Mouse (Mus musculus) cerebellum, adult 18-20 months (tissue): ENCODE data around the gene Ppp1r10.

Source experiments
- DNase-seq, 2 experiments: peaks; one replicate each; pipeline ENCODE4 v3.0.0; 2021

Gene Ppp1r10

DNA sequence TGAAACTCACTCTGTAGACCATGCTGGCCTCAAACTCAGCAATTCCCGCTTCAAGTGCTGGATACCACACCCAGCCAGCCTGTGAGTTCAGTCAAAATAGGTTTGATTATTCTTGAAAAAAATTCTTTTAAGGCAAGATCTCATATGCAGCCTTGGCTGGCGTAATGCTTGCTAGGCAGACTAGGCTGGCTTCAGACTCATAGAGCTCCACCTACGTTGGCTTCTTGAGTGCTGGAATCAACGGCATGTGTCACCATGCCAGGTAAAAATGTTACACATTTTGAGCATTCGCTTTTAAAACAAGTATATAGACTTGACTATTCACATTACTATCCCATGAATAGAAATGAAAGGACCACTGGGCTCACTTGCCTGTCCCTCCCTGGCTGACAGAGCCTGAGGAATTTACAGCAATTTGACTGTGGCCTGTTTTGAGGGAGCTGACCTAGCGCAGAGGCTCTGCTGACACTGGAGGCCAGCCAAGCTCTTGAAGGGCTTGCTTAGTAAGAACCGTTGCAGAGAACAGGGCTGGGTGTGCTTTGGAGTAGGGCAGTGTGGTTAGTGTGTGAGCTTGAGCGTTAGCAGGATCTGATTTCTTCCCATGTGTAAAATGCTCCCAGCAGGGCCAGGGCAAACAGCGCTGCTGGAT is 12.8 kb upstream of the Ppp1r10 start:
- no peak for DNase-seq

DNA sequence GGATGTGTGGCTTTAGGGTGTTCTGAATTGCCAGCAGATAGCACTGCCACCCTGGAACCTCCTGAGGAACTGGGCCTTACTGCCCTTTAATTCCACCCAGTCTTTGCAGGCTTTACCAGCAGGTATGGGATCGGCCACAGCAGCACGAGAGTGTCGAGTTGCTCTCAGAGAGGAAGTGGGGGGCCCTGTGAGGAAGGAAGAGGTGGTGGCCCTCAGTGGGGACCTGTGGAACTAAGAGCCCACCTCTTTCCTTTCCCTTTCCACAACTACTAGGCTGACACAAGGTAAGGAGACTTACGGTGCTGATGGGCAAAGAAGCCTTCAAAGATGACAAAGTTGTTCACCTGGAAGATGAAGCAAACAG is 12.3 kb upstream of the Ppp1r10 start:
- no peak for DNase-seq

DNA sequence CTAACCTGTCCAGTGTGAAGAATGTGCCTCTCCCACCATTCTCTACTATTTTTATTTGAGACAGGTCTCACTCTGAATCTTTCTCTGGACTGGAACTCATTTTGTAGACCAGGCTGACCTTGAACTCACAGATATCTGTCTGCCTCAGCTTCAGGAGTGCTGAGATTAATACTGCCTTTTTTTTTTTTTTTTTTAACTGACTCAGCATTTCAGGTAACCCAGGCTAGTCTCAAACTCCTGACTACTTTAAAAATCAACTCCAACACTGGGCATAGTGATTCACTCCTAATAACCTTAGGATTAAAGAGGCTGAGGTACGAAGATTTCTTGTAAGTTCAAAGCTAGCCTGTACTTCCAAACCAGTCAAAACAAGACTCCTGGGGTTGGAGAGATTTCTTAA is 10.6 kb upstream of the Ppp1r10 start:
- DNase-seq, result no peak

DNA sequence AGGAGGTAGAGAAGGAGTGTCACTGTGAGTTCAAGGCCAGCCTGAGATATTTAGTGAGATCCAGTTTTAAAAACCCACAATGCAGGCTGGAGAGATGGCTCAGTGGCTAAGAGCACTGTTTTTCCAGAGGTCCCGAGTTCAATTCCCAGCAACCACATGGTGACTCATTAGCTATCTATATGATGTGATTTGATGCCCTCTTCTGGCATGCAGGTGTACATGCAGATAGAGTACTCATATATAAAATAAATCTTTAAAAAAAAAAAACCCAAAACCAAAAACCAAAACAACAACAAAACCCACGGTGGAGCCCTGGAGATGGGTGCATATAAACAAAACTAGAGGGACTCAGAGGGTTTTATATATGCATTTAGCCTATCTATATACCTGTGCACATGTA is 8.6 kb upstream of the Ppp1r10 start:
- no peak for DNase-seq

DNA sequence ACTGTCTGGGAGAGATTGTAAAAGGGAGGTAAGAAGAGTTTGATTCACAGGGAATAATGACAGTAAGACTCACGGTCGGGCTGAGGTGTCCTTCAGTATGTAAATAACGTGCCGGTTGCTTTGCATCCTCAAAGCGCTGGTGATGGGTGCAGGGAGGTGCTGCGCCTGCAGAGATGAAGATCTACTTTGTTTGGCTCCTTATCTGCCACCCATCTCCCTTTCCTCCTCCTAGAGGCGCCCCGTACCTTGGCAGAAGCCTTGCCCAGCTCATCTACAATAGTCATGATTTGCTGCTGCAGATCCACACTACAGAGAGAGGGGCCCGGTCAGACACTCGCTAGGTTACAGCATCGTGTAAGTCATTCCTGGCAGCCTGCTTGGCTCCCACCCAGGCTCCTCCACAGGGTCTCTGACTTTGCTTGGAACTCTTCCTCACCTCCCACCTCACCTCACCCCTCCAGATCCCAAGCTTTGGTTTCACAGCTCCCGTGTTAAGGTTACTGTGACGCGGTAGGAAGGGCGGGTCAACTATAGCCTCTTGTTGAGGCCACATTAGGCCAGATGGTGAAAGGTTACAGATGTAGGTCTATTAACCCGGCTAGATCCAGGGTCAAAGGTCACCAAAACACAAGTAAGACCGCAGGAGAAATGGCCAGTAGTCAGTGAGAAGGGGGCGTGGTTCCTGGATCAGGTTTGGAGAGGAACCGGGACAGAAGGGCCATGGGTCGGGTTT is 6.9 kb upstream of the Ppp1r10 start:
- DNase-seq, result peak in 1 of 2 experiments; percentile 31

DNA sequence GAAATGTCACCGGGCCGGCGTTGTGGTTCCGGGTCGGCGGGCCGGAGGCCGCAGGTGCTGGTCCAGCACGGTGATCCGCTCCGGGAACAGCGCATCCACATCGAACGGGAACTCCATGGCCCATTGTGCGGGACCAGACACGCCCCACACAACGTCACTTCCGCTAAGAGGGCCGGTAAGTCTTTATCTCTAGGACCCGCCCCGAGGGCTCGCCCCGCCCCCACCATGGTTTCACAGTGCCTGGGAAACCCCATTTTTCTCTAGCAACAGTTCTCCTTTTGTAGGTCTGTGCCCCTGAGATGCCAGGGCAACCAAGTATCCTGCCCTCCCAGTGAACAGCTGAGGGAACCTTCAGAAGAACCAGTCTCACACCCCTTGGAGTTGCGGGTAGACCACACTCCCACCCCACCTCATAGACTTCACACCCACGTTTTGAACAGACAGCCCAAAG is 6.3 kb upstream of the Ppp1r10 start, which contains the start of gene Atat1:
Gene Atat1, minus strand, starts transcription at position 157 of the 451 bp plus-strand sequence.
- peak; percentile 84 to 90 for DNase-seq

DNA sequence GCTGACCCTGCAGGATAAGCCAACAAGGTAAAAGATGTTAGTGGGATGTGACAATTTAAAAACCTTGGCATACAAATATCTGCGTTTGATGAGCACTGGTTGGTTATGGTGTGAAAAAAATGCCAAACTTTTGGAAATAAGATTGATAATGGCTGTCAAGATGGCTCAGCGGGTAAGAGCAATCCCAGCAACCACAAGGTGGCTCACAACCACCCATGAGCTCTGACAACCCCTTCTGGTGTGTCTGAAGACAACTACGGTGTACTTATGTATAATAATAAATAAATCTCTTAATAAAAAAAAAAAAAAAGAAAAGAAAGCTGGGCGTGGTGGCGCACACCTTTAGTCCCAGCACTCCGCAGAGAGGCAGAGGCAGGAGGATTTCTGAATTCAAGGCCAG is 1.3 kb upstream of the Ppp1r10 start:
- DNase-seq, result no peak

DNA sequence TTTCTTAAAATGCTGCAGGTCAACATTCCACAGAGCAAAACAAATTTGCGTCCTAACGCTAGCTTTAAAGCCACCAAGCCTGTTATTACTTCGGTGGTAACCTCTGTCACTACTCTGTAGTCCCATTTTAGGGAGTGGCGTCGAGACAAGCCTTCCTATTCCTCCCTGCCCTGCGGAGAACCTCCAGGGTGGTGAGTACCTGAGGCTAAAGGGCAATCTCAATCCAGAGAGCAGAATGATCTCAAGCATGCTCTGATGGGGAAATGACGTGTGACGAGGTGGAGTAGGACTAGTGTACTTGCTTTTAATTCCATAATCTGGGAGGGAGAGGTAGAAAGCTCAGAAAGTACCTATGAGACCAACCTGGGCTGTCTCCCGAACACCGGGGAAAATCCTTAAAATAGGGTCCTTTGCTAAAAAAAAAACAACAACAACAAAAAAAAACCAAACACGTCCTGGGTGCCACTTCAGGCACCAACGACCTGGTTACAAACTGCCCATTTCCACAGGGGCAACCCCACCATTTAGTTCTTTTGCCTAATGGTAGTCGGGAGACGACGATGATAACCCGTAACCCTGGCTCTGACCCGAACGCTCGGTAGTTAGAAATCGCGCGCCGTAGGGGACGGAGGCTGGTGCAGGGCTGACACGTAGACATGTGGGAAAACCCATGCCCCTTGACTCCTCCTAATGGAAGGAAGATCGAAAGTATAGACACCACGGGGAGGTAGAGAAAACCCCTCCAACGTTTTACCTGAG is 517 bp upstream of the Ppp1r10 start:
- no peak for DNase-seq

DNA sequence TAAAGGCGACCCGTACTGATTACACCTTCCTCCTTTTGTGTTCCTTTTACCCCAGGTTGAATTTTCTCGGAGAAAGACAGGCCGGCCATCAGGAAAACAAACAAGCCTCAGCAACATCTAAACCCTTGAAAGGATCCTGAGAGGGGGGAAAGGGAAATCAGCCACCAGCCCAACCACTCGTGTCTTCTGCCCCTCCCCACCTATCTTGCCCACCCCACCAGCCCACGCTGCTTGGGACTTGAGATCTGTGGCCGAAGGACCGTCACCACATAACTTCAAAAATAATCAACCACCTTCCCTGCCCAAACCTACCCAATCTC is 869 bp downstream of the Ppp1r10 start:
- DNase-seq, result peak in 1 of 2 experiments; percentile 43

DNA sequence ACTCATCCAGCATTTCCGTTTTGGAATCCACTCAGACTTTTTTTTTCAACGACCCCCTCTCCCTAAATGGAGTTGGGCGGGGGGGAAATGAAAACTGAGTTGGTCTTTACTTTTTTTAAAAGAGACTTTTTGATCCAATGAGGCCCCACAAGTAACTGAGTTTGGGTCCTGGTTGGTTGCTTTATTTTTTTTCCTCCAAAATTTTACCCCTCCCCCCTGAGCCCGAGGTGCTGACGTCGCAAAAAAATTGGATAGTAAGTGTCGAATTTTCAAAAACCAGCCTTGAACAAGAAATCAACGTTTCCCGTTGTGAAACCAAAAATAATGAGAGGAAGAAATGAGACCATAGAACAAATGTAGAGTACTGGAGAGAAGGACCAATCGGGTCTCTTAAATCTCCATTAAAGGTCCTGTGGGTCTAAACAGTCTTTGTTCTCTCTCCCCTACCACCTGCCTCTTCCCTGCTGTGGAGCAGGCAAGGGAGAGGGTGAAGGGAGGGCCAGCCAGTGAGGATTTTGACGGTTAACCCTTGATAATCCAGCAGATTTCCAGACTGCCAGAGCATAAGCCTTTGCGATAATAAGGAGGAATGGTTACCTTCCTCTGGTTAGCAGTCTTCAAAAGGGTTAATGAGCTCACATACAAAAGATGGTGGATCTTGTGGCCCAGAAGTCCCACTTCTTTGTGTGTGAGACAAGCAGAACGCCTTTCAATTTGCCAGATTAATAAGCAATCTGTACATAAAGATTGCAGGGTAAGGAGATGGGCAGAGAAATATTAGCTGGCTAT is 1.4 kb downstream of the Ppp1r10 start:
- peak; percentile 61 to 66 for DNase-seq

DNA sequence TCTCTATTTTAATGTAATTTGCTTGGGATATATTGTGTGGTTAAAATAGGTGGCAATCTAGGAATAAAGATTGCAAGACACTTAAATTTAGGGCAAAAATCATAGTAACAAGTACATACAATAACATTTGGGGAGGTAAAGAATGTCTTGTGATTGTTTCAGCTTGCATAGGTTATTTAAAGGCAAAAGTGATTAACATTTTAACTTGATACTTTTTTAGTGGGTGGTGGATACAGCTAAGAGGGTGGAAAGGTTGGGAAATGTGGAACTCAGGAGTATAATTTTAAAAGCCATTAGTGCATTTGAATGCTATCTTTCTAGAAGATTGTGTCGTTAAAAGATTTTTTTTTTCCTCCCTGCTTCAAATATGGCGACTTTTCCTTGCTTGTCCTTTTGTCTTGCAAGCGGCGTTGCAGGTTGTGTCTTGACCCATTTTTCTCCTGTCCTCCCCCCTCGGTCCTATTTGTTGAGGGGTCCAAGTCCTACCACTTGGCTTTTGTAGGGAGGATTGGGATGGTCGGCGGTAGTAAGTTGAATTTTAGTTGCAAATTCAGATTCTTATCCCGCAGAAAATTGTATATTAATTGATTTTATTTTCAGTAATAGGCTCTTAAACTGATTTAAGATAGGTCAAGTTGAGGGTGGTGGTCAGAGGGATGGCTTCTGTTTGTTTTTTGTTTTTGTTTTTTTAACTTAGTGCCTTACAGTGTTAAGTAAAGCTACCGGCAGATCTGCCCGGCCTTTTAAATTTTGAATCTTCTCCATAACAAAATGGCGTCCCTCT is 2.2 kb downstream of the Ppp1r10 start:
- peak; percentile 47 to 58 for DNase-seq

DNA sequence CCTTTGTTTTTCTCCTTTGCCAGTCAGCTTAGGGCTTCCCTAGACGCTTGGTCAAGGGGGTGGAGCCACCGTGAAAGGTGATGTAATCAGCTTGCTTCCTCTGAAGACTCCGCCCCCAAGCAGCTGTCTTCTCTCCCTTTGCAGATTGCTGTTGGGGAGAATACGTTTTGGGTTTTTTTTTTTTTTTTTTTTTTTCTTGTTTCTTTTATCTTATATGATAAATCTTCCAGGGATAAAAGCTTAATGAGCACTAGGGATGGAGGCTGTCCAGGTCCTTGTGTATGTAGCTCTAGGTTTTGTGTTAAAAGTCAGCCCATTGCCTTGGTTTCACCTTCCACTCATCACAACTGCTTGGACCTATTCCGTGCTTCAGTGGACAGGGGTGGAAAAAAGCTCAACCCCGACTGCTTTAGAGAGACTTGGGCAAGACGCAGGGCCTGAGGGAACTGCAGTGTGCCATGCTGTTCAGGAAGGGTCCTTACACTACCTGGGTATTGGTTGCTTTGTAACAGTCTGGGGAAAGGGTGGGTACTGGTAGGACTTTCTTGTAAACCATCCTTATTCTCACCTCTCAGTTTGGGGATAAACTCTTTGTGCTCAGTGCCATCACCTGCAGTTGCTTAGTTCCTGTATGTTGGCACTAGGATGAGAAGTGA is 3.0 kb downstream of the Ppp1r10 start:
- peak; percentile 94 to 99 for DNase-seq

DNA sequence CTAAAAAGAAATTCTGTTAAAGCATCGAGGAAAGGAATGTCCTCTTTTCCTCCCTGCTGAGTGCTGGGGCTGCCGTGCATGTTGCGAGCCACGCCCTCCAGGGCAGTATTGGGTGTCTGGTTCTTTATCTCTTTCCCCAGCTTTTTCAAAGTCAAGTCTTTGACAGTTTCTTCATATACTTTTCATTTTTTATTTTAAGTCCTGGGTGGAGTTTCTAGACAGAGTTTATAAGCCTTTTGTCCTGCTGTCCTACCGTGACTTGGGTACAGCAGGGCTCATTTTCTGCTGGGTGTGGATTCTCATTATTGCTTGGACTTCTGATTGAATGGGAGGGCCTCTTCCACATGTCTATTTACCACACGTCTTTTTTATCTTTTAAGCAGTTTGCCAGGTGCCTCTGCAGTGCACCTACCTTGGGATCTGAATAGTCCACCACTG is 3.6 kb downstream of the Ppp1r10 start:
- DNase-seq, result no peak

DNA sequence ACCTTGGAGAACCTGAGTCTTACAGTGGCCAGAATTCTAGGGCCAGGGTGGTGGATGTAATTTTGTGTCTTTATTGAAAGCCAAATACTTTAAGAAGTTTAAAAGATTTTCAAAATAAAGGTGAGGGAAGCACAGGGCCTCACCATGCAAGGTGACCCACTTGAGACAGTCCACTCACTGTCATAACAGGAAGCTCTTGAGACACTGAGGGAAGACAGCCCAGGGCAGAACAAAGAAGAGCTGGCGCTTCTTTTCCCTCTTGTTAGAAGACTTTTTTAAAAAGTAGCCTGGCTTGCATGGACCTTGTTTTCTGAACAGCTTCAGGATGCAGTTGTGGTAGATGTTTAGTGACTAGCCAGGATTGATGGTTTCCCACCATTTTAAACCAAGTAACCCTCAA is 4.2 kb downstream of the Ppp1r10 start:
- DNase-seq, result no peak

DNA sequence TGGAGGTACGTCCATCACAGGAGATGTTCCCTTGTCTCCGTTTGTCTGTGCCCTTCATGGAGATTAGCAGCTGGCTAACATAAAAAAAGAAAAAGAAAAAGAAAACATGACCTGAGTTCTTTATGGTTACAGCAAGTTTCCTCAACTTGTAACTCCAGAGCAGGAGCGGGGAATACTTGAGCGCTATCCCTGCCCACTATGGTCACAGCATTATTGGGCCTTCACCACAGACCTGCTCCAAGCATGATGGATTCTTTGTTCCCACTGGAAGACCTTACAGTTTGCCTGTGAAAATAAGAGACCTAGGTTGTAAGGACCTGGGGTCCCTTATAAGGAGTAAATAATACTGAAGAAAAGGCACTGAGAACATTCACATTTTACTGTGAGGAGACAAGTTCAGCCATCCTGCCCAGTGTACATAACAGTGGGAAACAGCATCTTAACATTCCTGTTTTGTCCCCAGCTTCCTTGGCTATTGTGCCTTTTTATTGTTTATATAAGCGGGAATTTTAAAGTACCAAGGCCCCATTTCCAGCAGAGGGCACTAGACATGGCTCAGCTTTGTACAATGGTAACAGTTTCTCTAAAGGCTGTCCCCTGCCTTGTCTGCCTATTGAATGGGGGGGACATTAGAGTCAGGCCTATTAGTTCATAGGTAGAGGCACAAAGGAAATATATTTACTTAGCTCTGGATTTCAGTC is 4.8 kb downstream of the Ppp1r10 start:
- DNase-seq, result peak; percentile 39 to 44

DNA sequence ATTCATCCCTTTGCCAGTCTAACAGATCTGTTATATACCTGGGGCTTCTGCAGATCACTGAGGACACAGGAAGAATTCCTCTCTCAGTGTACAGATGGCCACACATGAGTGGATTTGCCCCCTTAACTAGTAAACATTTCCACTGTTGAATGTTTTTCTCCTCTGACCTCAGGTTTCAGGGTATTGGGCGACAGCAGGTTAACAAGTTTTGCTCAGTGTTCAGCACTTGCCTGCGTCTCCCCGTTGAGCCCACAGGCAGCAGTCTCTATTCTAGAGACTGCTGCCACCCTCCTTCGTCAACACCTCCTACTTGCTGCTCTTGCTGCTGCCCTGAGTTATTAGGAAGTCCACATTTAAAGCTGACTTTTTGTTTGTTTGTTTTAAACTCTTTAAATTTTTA is 5.5 kb downstream of the Ppp1r10 start:
- no peak for DNase-seq

DNA sequence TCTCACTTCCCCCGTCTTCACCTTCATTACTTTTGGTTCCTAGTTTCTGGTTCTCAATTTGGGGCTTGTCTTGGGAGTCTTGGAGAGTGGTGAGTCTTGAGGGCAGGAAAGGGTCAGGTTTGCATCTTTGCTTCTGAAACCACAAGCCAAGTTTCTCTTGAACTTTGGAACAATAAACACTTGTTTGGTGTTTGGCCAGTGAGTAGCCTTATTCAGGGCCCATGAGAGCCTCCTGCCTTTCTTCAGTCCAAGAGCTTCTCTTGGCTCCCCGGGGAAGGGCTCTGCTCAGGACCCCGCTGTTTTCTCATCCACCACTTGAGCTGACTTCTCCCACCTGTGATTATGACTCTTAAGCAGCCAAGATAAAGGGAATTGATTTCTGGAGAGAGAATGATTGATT is 6.3 kb downstream of the Ppp1r10 start:
- DNase-seq, result no peak

DNA sequence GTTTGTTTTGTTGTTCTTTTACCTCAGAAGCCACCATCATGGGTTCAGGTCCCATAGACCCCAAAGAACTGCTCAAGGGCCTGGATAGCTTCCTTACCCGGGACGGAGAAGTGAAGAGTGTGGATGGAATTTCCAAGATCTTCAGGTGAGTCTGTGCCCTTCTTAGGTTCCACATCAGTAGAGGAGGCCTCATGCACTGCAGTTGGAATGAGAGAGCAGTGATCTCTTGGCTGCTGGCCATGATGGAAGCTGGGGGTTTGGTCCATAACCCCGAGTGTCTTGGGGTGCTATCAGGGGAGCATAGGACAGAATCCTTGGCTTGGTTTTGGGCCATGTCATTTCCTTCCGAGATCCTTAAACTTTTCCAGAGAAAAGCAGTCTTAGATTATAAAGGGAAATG is 7.0 kb downstream of the Ppp1r10 start:
- DNase-seq, result no peak

DNA sequence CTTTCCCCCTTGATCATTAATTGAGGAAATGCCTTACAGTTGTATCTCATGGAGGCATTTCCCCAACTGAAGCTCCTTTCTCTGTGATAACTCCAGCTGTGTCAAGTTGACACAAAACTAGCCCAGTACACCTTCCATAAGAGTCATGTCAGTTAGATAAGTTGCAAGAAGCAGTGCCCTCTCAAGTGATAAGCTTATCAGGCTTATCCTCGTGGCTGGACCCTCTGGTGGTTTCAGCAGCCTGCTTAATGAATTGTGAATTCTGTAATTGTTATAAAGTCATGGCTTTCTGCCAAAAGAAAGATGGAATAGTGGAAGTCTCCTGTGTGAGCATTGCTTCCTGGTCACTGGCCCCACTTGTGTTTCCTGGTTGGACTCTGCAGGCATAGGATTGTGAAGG is 11.2 kb downstream of the Ppp1r10 start:
- DNase-seq, result no peak

DNA sequence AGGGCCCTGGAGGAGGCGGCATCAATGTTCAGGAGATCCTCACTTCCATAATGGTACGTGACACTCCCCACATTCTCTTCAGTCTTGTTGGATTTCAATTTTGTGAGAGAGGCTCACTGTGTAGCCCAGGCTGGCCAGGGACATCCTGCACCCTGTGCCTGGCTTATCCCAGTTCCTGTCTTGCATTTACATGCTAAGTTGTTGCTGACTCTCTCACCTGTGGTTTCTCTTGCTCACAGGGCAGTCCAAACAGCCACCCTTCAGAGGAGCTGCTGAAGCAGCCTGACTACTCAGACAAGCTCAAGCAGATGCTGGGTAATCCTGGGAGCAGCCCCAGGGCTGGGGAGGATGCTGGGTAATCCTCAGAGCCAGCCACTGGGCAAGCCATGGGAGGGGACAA is 13.3 kb downstream of the Ppp1r10 start:
- no peak for DNase-seq

DNA sequence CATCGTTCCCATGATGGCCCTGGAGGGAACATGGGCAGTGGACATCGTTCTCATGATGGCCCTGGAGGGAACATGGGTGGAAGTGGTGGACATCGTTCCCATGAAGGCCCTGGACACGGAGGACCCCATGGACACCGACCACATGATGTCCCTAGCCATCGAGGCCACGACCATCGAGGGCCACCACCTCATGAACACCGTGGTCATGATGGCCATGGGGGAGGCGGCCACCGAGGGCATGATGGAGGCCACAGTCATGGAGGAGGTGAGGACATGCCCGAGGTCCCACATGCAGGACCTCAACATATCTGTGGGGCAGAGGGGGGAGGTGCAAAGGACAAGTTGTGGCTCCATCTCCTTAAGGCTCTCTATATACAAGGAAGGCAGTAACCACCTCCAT is 14.4 kb downstream of the Ppp1r10 start:
- no peak for DNase-seq
